Mouse (Mus musculus): ENCODE results near the gene Col18a1.

Gene Col18a1

DNA sequence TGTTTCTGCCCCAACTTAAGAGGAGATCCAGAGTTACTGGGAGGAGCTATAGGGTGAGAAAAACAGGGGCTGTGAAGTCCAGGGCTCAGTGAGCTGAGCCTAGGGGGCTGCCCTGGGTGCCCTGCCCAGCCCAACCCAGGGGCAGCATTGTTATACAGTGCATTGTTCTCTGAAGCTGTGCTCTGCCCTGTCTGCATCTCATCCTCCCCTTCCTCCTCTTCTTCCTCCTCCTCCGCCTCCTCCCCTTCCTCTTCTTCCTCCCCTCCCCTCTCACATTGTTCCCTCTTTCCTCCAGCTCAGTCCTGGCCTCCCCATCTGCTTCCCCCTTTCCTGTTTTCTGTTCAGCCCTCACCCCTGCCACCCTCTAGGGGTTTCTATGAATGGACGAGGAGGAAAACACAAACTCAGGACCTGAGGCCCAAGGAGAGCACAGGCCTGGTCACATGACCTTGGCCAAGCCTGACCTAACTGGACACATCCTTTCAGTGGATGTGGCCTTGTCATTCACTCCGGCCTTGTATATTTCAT lies 16.5 kb upstream of the Col18a1 start:
- no peak for DNase-seq (ENCODE audit: low spot score in 2 of 2)

DNA sequence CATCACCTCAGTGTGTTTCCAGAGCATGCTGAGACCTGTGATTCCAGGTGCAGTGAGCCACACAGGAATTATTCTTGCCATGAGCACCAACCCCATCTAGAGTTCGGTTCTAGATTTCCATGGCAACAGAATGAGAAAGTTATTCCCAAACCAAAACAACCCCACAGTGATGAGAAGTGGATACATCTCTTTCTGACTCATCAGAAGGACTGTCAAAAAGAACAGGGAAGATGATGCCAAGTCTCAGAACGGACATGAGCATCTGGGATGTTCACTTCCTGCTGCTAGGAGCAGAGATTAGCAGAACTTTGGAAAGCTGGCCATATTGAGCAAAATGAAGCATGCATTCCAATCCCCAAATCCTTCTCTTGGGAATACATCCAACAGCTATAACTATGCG lies 13.8 kb upstream of the Col18a1 start:
- no peak for DNase-seq (ENCODE audit: low spot score in 2 of 2)

- no peak for DNase-seq (ENCODE audit: low spot score in 2 of 2)
These were observed 12.3 kb upstream of the Col18a1 start for GRCm38 (mm10) chr10:77178691-77179090.

GRCm38 (mm10) chr10:77170400-77170799 lies 4.1 kb upstream of the Col18a1 start:
- no peak for DNase-seq (ENCODE audit: low spot score in 2 of 2)

DNA sequence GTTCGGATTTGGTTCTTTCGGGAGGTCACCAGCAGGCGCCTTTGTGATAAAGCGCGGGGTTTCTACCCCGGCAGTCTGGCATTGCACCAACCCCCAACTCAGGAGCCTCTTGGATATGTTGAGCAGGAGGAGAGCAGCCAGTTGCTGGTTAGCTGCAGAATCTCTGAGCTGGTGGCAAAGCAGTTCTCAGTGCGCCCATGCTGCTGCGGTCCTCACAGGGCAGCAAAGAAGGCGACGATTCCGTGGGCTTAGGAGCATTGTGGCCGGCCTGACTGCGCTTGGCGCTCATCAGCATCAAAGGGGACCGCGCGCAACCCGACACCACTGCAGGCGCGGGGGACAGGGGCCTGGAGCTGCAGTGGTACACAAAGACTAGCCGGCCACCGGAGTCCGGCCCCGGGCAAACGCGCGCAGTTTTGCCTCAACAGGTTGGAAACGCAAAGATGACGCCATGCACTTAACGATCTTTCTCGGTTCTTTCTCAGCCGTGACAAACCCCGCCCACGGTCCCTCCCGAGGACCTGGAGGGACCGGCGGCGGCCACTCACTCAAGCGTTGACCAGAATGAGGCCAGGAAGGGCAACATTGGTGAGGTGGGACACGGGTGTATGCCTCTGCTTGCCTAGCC lies 916 bp downstream of the Col18a1 start:
- DNase-seq (ENCODE audit: low spot score in 2 of 2), result no peak

DNA sequence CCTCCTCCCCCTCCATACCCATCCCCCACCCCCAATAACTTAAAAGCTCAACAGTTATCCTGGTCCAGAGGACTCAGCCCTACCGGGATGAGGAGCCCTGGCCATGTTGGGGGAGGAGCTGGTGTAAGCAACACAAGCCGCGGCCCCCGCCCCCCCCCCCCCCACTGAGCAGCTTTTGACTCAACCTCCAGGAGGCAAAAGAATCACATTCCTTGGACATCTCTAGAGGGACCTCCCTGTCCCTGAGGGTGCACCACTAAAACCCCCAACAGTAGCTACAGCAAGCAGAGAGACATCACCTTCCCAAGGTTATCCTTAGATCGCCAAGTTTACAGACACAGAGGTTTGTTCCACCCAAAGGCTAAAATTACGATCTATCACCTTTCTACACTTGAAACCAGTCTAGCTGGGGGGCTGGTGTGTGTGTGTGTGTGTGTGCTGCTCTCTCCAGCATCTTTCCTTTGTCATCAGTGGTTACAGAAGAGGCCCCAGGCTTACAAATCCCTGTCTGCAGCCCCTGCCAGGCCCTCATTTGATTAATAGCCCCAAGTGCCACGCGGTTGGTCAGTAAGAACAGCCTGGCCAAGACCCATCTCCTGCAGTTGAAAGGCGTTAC lies 1.8 kb downstream of the Col18a1 start:
- no peak for DNase-seq (ENCODE audit: low spot score in 2 of 2)

- no peak for DNase-seq (ENCODE audit: low spot score in 2 of 2)
These were observed 2.3 kb downstream of the Col18a1 start for GRCm38 (mm10) chr10:77164041-77164436.

DNA sequence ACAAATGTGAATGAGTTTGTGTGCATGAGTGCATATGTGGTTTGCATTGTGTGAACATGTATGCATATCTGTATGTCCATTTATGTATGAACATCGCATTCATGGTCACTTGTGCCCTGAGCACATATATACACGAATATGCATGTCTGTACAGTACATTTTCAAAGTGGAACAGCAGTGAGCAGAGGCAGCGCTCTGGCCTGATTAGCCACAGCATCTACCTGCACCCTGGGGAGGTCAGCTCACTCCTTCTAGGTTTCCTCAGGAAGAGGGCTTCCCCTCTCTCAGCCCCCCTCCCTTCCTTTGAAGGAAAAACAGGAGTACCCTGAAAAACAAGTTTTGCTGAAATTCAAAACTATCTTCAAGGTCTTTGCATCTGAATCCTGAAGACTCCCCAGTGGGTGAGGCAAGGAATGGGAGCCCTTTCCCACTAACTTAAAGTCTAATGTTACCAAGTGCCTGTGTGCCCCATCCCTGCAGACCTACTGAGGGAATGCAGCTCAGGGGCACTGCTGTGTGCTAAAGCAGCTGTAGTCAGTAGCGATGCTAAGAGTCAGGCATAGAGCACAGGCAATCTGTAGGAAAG lies 2.9 kb downstream of the Col18a1 start:
- no peak for DNase-seq (ENCODE audit: low spot score in 2 of 2)

DNA sequence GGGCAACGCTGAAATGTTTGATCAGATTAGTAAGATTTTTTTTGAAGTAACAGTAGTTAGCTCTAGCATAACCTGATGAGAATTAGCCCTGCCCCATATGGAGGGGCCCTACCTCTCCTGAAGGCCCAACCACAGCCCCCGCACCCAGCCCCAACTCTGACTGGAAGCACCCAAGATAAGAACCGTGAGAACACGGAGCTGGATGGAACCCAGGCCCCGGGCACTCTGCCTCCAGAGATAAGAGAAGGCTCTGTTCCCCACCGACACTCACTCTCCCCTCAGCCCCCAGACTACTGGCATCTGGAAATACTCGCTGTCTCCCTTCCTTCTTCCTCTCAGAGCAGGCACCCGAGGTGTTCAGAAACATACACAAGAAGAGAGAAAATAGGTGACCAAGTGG lies 6.8 kb downstream of the Col18a1 start:
- no peak for DNase-seq (ENCODE audit: low spot score in 2 of 2)

DNA sequence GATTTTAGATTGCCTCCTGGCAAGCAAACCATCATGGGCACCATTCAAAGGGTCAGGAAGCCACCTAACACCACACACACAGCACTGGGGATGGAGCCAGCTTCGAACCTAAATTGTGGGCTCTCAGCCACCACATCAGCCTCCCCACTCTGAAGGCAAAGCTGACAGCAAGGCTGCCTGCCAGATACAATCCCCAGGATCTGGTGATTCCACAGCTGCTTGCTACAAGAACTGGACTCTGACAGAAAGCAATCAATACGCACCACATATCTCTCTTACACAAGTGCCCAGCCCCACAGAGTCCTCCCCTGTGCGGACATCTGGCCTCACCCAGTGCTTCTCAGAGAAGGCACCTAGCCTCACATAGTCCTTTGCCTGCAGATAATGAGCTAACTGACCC lies 7.4 kb downstream of the Col18a1 start:
- DNase-seq (ENCODE audit: low spot score in 2 of 2), result no peak

DNA sequence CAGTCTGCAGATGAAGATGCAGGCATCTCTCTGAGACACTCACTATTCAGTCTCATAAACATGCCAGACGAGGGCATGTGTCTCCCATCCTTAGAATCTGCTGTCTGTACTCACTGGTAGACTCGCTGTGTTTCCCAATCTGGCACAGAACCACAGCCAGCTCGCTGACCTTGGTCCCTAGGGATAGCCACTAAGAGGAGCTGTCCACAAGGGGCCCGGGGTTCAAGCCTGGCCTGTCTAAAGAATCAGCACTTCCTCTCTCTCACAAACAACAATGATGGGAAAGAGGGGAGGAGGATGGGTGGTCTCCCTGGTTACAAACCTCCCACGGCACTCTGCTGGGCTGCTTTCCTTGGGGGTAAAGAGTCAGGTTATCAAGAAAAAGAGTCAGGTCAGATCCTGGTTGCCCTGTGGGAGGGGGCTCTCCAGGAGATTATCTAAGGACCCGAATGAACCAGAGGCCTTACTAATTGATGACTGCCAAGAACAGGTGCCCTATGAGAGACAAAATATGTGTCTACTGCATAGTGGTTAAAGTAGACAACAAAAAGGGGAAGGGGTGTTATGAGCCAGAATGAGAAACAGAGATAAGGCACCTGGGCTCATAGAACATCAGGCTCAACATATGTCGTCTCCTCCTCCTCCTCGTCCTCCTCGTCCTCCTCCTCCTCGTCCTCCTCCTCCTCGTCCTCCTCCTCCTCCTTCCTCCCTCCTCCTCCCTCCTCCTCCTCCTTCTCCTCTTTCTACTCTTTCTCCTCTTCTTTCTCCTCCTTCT lies 8.9 kb downstream of the Col18a1 start:
- DNase-seq (ENCODE audit: low spot score in 2 of 2), result no peak

GRCm38 (mm10) chr10:77152178-77152621 lies 14.1 kb downstream of the Col18a1 start:
- DNase-seq (ENCODE audit: low spot score in 2 of 2), result no peak

GRCm38 (mm10) chr10:77151551-77152002 lies 14.8 kb downstream of the Col18a1 start:
- no peak for DNase-seq (ENCODE audit: low spot score in 2 of 2)

DNA sequence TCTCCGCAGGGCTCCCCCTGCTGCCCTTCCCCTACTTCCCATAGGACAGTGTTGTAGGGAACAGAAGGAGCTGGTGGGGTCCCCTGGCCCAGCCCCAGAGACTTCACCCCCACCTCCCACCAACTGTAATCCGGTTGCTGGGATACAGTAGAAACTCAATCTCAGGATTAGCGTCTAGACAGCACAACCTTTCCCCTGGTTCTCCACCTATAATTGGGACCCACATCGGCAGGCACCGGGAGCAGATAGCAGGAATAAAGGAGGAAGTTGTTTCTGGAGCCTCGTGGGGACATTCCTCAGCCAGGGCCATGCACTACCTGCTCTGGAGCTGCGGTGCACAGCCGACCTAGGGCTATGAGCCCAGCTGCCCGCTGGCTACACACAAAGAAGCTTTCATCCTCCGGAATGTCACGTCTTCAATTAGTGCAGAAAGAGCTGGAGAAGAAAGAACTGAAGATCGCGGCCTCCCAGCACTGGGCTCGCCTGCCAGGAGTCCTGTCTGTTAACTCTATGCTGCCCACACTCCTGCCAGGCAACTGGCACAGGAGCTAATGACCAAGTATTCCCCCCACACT lies 15.3 kb downstream of the Col18a1 start:
- no peak for DNase-seq (ENCODE audit: low spot score in 2 of 2)

- DNase-seq (ENCODE audit: low spot score in 2 of 2), result no peak
These were observed 16.3 kb downstream of the Col18a1 start for GRCm38 (mm10) chr10:77150016-77150415.

DNA sequence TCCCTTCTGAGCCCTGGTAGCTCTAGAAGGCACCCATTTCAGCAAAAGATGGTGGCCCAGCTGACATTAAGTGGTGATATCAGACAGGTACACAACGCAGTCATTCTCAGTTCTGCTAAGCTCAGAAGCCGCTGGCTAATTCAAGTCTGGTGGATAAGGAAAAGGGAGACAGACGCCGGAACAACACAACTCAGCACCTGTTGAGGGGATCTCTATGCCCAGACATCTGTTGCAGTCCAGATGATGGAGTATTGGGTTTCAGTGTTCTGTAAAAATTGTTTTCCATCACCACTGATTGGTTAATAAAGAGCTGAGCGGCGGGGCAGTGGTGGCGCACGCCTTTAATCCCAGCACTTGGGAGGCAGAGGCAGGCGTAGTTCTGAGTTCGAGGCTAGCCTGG lies 18.8 kb downstream of the Col18a1 start:
- no peak for DNase-seq (ENCODE audit: low spot score in 2 of 2)

- DNase-seq (ENCODE audit: low spot score in 2 of 2), result no peak
These were observed 19.4 kb downstream of the Col18a1 start for GRCm38 (mm10) chr10:77146901-77147463.

DNA sequence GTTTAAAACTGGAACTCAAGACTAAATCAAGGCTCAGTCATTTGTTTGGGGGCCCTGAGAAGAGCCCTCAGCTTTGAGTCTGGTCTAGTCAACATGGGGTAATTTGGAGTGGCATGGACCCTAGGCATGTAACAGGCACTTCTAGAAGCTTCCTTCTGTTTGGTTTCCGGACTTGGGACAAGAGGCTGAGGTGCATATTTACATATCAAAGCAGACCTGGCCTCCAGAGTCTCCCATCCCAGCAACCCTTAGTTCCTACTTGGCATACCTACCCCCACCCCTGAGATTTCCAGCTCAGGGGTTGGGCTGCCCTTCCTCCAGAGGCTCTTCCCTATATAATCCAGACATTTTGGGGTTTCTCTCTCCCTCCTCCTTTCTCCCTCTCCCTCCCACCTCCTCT lies 20.4 kb downstream of the Col18a1 start:
- no peak for DNase-seq (ENCODE audit: low spot score in 2 of 2)

DNA sequence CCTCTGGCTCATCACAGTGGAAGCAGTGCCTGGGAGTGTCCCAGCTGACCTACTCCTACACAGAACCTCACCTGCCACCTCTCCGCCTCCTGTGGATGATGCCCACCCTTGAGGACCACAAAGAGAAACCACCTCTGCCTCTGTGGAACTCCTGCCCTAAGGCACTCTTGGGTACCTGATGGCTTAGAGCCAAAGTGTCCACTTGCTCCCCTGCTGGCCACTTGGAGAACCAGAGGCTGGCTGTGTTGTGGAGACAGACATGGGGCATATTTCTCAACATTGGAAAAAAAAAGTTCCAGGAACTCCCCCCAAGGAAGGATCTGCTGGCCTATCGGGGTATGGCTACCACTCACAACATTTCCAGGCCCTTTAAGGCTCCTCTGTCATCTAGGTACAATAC lies 22.0 kb downstream of the Col18a1 start:
- DNase-seq (ENCODE audit: low spot score in 2 of 2), result no peak

DNA sequence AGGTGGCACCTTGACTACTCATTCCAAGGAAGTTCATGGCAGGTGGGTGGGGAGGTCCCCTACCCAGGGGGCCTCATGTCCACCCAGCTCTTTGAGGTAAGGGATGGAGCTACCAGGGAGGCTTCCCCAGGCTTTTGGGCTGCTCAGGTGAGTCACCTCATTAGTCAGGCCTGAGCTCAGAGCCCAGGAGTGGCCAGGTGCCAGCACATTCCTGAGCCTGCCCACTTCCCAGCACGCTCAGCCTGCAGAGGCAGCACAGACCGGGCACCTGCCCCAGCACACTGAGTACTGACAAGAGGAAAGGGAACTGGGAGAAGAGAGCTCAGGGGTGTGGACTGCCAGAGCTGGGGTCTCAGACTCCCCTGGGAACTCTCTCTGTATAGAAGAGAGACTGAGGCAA lies 24.0 kb downstream of the Col18a1 start:
- DNase-seq (ENCODE audit: low spot score in 2 of 2), result no peak

- no peak for DNase-seq (ENCODE audit: low spot score in 2 of 2)
These were observed 28.0 kb downstream of the Col18a1 start for GRCm38 (mm10) chr10:77138304-77138703.

- no peak for DNase-seq (ENCODE audit: low spot score in 2 of 2)
These were observed 30.1 kb downstream of the Col18a1 start for GRCm38 (mm10) chr10:77136205-77136604.
